Mouse (Mus musculus) heart, embryonic 15.5 days (tissue): ENCODE measurements around the gene Nbas. TPM values are rescaled to one million over a fixed set of nuclear protein-coding genes. Genes with fewer than 3 reads are reported as not detected.

Experiments
- ATAC-seq: fragments of 200-750 bp; cut with Nextera tagmentation; replicated peaks from 2 replicates; pipeline ENCODE4 v1.8.0; 2017; ENCODE audit warnings: low read depth, moderate TSS enrichment; ENCODE audit not compliant: insufficient number of reproducible peaks, insufficient read depth, low FRiP score
- H3K27ac ChIP-seq: fragments of 300-500 bp; sonication (generic); 2 replicates; pipeline ENCODE4 v1.5.1; 2015; ENCODE audit warnings: mild to moderate bottlenecking, inconsistent platforms
- H3K27me3 ChIP-seq: fragments of 300-500 bp; sonication (generic); 2 replicates; pipeline ENCODE4 v1.6.1; 2015; ENCODE audit warnings: inconsistent platforms
- H3K36me3 ChIP-seq: fragments of 300-500 bp; sonication (generic); 2 replicates; pipeline ENCODE4 v1.6.1; 2015; ENCODE audit warnings: mild to moderate bottlenecking, inconsistent platforms
- H3K4me1 ChIP-seq: fragments of 300-500 bp; sonication (generic); replicated peaks from 2 replicates; pipeline ENCODE4 v1.6.1; 2015; ENCODE audit warnings: inconsistent platforms
- H3K4me2 ChIP-seq: fragments of 300-500 bp; sonication (generic); 2 replicates; pipeline ENCODE4 v1.6.1; 2015; ENCODE audit warnings: inconsistent platforms, mild to moderate bottlenecking, moderate library complexity
- H3K4me3 ChIP-seq: fragments of 300-500 bp; sonication (generic); 2 replicates; pipeline ENCODE4 v1.5.1; 2015; ENCODE audit warnings: mild to moderate bottlenecking, inconsistent platforms
- H3K9ac ChIP-seq: fragments of 300-500 bp; sonication (generic); 2 replicates; pipeline ENCODE4 v1.6.1; 2015; ENCODE audit warnings: mild to moderate bottlenecking, inconsistent platforms
- H3K9me3 ChIP-seq: fragments of 300-500 bp; sonication (generic); replicated peaks from 2 replicates; pipeline ENCODE4 v1.6.1; 2016; ENCODE audit warnings: inconsistent platforms
- WGBS: fragments of 180-500 bp; shearing (Covaris S2); methylation state at CpG from one replicate; pipeline ENCODE4 v1.1.7; 2015; ENCODE audit warnings: mixed read lengths; 5-methylcytosine and 5-hydroxymethylcytosine counted together
- polyA plus RNA-seq: library from polyadenylated mRNA; unstranded; fragments of >200 nt; fragmentation: Nextera tagmentation; extraction: Ambion mirVana; gene quantifications from 2 replicates; pipeline ENCODE4 v1.2.1, GENCODE M21; 2015

The Nbas gene
- polyA plus RNA-seq, 1 experiment from 2014 or later = 5.7 TPM

GRCm38 (mm10) chr12:13626803-13627706 is 358.1 kb downstream of the Nbas start:
- no peak overlapping the region for H3K9ac ChIP-seq
- no peaks in the 10 kb centered on the region for H3K4me1 ChIP-seq
- H3K27me3 ChIP-seq = no peaks in the 10 kb centered on the region
- H3K9me3 ChIP-seq = no peaks in the 10 kb centered on the region
- no peak overlapping the region for H3K4me3 ChIP-seq
- H3K27ac ChIP-seq = no peak overlapping the region
- H3K4me2 ChIP-seq = no peak overlapping the region
- no peak for ATAC-seq
- WGBS = 56% methylated on average over 12 of the region's 12 CpGs
- H3K36me3 ChIP-seq = no peaks in the 10 kb centered on the region

Other genes starting within 250 kb of the Nbas start
- gene Ddx1, start 19.9 kb upstream of the Nbas start, polyA plus RNA-seq = 73.0 and 79.3 TPM in 2 replicates